Mouse (Mus musculus): ENCODE data around the gene Anapc1. TPM values are rescaled to one million over a fixed set of nuclear protein-coding genes. Genes with fewer than 3 reads are reported as not detected.

The Anapc1 gene
- polyA plus RNA-seq, 1 experiment from 2014 or later, result 55.4 TPM

GRCm38 (mm10) chr2:128612275-128612674, 74.9 kb downstream of the Anapc1 start:
- Histone ChIP-seq H3K27ac (replicated peaks) (no peak overlapping the region), H3K4me3 (replicated peaks) (no peak overlapping the region), H3K9ac (no peak overlapping the region), H3K9me3 (replicated peaks) (no peaks in the 10 kb centered on the region), H3K4me2 (replicated peaks) (no peak overlapping the region), H3K4me1 (no peaks in the 10 kb centered on the region), H3K27me3 (no peaks in the 10 kb centered on the region), H3K36me3 (peaks cover 62% of the 10 kb centered on the region)
- no peak for ATAC-seq (ENCODE audit: insufficient number of reproducible peaks, low FRiP score, low TSS enrichment, low read depth)
- WGBS, result 91% methylated on average over 7 of the region's 7 CpGs

GRCm38 (mm10) chr2:128611178-128611577, 76.0 kb downstream of the Anapc1 start:
- WGBS, result 94% methylated on average over 8 of the region's 8 CpGs
- no peak overlapping the region for H3K27ac ChIP-seq (replicated peaks)
- peaks cover 53% of the 10 kb centered on the region for H3K36me3 ChIP-seq

GRCm38 (mm10) chr2:128609286-128609685, 77.9 kb downstream of the Anapc1 start:
- no peak overlapping the region for H3K4me3 ChIP-seq (replicated peaks)
- no peaks in the 10 kb centered on the region for H3K4me1 ChIP-seq
- H3K9me3 ChIP-seq (replicated peaks), result no peaks in the 10 kb centered on the region
- no peak for ATAC-seq (ENCODE audit: insufficient number of reproducible peaks, low FRiP score, low TSS enrichment, low read depth)
- 82% methylated on average over 5 of the region's 5 CpGs for WGBS
- H3K36me3 ChIP-seq, result peaks cover 37% of the 10 kb centered on the region
- no peak overlapping the region for H3K4me2 ChIP-seq (replicated peaks)
- no peaks in the 10 kb centered on the region for H3K27me3 ChIP-seq
- no peak overlapping the region for H3K9ac ChIP-seq
- no peak overlapping the region for H3K27ac ChIP-seq (replicated peaks)

More at GRCm38 (mm10) chr2:128611178-128611577, 76.0 kb downstream of the Anapc1 start:
- Histone ChIP-seq H3K27me3 (no peaks in the 10 kb centered on the region), H3K9me3 (replicated peaks) (no peaks in the 10 kb centered on the region), H3K4me1 (no peaks in the 10 kb centered on the region), H3K4me2 (replicated peaks) (no peak overlapping the region), H3K4me3 (replicated peaks) (no peak overlapping the region), H3K9ac (no peak overlapping the region)
- ATAC-seq (ENCODE audit: insufficient number of reproducible peaks, low FRiP score, low TSS enrichment, low read depth), result no peak

- Histone ChIP-seq H3K9ac (no peak overlapping the region), H3K9me3 (replicated peaks) (no peaks in the 10 kb centered on the region), H3K36me3 (no peaks in the 10 kb centered on the region), H3K4me1 (no peaks in the 10 kb centered on the region), H3K27ac (replicated peaks) (no peak overlapping the region), H3K4me2 (replicated peaks) (no peak overlapping the region), H3K27me3 (no peaks in the 10 kb centered on the region), H3K4me3 (replicated peaks) (no peak overlapping the region)
- no peak for ATAC-seq (ENCODE audit: insufficient number of reproducible peaks, low FRiP score, low TSS enrichment, low read depth)
- WGBS, result 30% methylated on average over 2 of the region's 2 CpGs
Observed at GRCm38 (mm10) chr2:128601534-128601933, 85.7 kb downstream of the Anapc1 start.

- no peaks in the 10 kb centered on the region for H3K36me3 ChIP-seq
- no peaks in the 10 kb centered on the region for H3K27me3 ChIP-seq
- ATAC-seq (ENCODE audit: insufficient number of reproducible peaks, low FRiP score, low TSS enrichment, low read depth), result no peak
- no peak overlapping the region for H3K4me3 ChIP-seq (replicated peaks)
- no peaks in the 10 kb centered on the region for H3K9me3 ChIP-seq (replicated peaks)
- no peak overlapping the region for H3K27ac ChIP-seq (replicated peaks)
- no peak overlapping the region for H3K9ac ChIP-seq
- WGBS, result 90% methylated on average over 7 of the region's 7 CpGs
- no peak overlapping the region for H3K4me2 ChIP-seq (replicated peaks)
- H3K4me1 ChIP-seq, result no peaks in the 10 kb centered on the region
Observed at GRCm38 (mm10) chr2:128592301-128592700, 94.9 kb downstream of the Anapc1 start.

GRCm38 (mm10) chr2:128590909-128591308, 96.3 kb downstream of the Anapc1 start, which contains the start of gene Spdye4c:
Spdye4c (plus strand) TSS chr2:128591209.
- H3K9me3 ChIP-seq (replicated peaks), result no peaks in the 10 kb centered on the region
- no peak within 1 kb of the TSS for H3K4me3 ChIP-seq (replicated peaks)
- H3K27me3 ChIP-seq, result no peaks in the 10 kb centered on the region
- H3K4me2 ChIP-seq (replicated peaks), result no peak within 1 kb of the TSS
- ATAC-seq (ENCODE audit: insufficient number of reproducible peaks, low FRiP score, low TSS enrichment, low read depth), result no peak
- H3K9ac ChIP-seq, result no peak within 1 kb of the TSS
- no peak within 1 kb of the TSS for H3K27ac ChIP-seq (replicated peaks)
- H3K36me3 ChIP-seq, result no peaks in the 10 kb centered on the region
- H3K4me1 ChIP-seq, result no peaks in the 10 kb centered on the region
- WGBS, result 93% methylated on average over 3 of the region's 3 CpGs

- H3K4me1 ChIP-seq, result no peaks in the 10 kb centered on the region
- no peaks in the 10 kb centered on the region for H3K9me3 ChIP-seq (replicated peaks)
- no peaks in the 10 kb centered on the region for H3K27me3 ChIP-seq
- H3K4me3 ChIP-seq (replicated peaks), result no peak overlapping the region
- no peak overlapping the region for H3K4me2 ChIP-seq (replicated peaks)
- no peaks in the 10 kb centered on the region for H3K36me3 ChIP-seq
- ATAC-seq (ENCODE audit: insufficient number of reproducible peaks, low FRiP score, low TSS enrichment, low read depth), result no peak
- H3K9ac ChIP-seq, result no peak overlapping the region
- 37% methylated on average over 5 of the region's 5 CpGs for WGBS
- H3K27ac ChIP-seq (replicated peaks), result no peak overlapping the region
Observed at GRCm38 (mm10) chr2:128582881-128583280, 104.3 kb downstream of the Anapc1 start.

- Histone ChIP-seq H3K4me2 (replicated peaks) (no peak overlapping the region), H3K4me1 (no peaks in the 10 kb centered on the region), H3K27me3 (no peaks in the 10 kb centered on the region), H3K9ac (no peak overlapping the region), H3K4me3 (replicated peaks) (no peak overlapping the region), H3K27ac (replicated peaks) (no peak overlapping the region), H3K36me3 (no peaks in the 10 kb centered on the region), H3K9me3 (replicated peaks) (no peaks in the 10 kb centered on the region)
- no peak for ATAC-seq (ENCODE audit: insufficient number of reproducible peaks, low FRiP score, low TSS enrichment, low read depth)
- 43% methylated on average over 16 of the region's 16 CpGs for WGBS
Observed at GRCm38 (mm10) chr2:128572726-128573624, 114.2 kb downstream of the Anapc1 start.

- no peaks in the 10 kb centered on the region for H3K27me3 ChIP-seq
- H3K9ac ChIP-seq, result no peak overlapping the region
- no peaks in the 10 kb centered on the region for H3K9me3 ChIP-seq (replicated peaks)
- no peak overlapping the region for H3K4me3 ChIP-seq (replicated peaks)
- no peaks in the 10 kb centered on the region for H3K36me3 ChIP-seq
- H3K4me2 ChIP-seq (replicated peaks), result no peak overlapping the region
- peaks cover 1% of the 10 kb centered on the region; the same call in 1 of the 2 replicates for H3K4me1 ChIP-seq
- WGBS, result 75% methylated on average over 4 of the region's 4 CpGs
- peak; percentile 43; the same call in 1 of the 2 replicates for ATAC-seq (ENCODE audit: insufficient number of reproducible peaks, low FRiP score, low TSS enrichment, low read depth)
- no peak overlapping the region for H3K27ac ChIP-seq (replicated peaks)
Observed at GRCm38 (mm10) chr2:128571001-128571400, 116.2 kb downstream of the Anapc1 start.

- no peak for ATAC-seq (ENCODE audit: insufficient number of reproducible peaks, low FRiP score, low TSS enrichment, low read depth)
- no peaks in the 10 kb centered on the region for H3K36me3 ChIP-seq
- H3K27me3 ChIP-seq, result no peaks in the 10 kb centered on the region
- no peak overlapping the region for H3K4me3 ChIP-seq (replicated peaks)
- WGBS, result 67% methylated on average over 4 of the region's 4 CpGs
- H3K9me3 ChIP-seq (replicated peaks), result no peaks in the 10 kb centered on the region
- H3K4me2 ChIP-seq (replicated peaks), result no peak overlapping the region
- H3K9ac ChIP-seq, result no peak overlapping the region
- no peak overlapping the region for H3K27ac ChIP-seq (replicated peaks)
- H3K4me1 ChIP-seq, result peaks cover 10% of the 10 kb centered on the region; the same call in 1 of the 2 replicates
Observed at GRCm38 (mm10) chr2:128568490-128568889, 118.7 kb downstream of the Anapc1 start.

- Histone ChIP-seq H3K27me3 (no peaks in the 10 kb centered on the region), H3K27ac (replicated peaks) (no peak overlapping the region), H3K9me3 (replicated peaks) (no peaks in the 10 kb centered on the region), H3K4me3 (replicated peaks) (no peak overlapping the region), H3K4me1 (peaks cover 10% of the 10 kb centered on the region; the same call in 1 of the 2 replicates), H3K36me3 (no peaks in the 10 kb centered on the region), H3K9ac (no peak overlapping the region), H3K4me2 (replicated peaks) (no peak overlapping the region)
- 61% methylated on average over 6 of the region's 6 CpGs for WGBS
- ATAC-seq (ENCODE audit: insufficient number of reproducible peaks, low FRiP score, low TSS enrichment, low read depth), result no peak
Observed at GRCm38 (mm10) chr2:128568018-128568417, 119.2 kb downstream of the Anapc1 start.

Data from embryonic facial prominence, embryonic 15.5 days (tissue).